Mouse (Mus musculus) heart, adult 2 months (tissue): ENCODE measurements around the gene Ndufv3.

Source experiments
- CTCF ChIP-seq: fragments of 200-600 bp; IDR thresholded peaks from 2 replicates; pipeline ENCODE4 v1.8.1; 2022; ENCODE audit warnings: antibody characterized with exemption, mild to moderate bottlenecking, moderate library complexity
- EP300 ChIP-seq: fragments of 200-500 bp; IDR thresholded peaks from 2 replicates; pipeline ENCODE4 v1.6.1; 2011; ENCODE audit warnings: low read depth, low read length, control low read depth; ENCODE audit not compliant: insufficient read depth
- POLR2A ChIP-seq: fragments of 200-500 bp; IDR thresholded peaks from 2 replicates; pipeline ENCODE4 v1.6.1; 2011; ENCODE audit warnings: mild to moderate bottlenecking, low read depth, low read length, control low read depth; ENCODE audit not compliant: insufficient read depth

DNA sequence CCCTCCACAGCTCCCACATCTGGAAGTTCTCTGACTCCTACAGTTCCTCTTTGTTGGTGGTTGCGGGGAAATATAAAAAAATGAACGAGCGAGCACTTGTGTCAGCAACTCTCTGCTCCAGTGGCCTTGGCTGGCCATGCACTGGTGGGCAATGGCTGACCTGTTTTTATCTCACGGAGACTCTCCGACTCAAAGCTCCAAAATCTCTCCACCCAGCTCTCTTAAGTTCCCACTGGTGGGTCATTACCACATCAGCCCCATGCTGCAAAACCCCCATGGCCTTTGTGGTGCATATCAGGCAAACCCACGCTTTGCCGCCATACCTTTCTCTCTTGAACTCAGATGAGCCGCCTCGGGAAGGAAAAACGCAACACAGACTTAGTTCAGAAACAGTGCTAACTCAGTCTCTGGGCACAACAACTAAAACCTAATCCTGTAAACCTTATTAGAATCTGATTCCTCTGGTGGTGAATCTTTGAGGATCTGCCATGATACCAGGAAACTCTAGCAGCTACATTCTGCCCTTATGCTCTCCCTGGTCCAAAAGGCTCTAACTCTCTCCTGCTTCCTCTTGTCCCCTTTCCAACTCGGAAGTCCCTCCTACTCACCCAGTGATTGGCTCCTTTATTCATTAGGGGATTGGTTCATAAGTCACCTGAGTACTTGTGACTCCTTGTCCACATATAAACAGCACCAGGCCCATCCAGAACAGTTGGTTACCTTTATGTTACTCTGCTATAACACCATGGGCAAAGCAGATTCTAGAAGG, 39.3 kb downstream of the Ndufv3 start:
- TF ChIP-seq EP300 (no peak), POLR2A (no peak), CTCF (no peak)
